Mouse (Mus musculus) midbrain, embryonic 15.5 days (tissue): ENCODE results near the gene Kdf1. TPM values are rescaled to one million over a fixed set of nuclear protein-coding genes. Genes with fewer than 3 reads are reported as not detected.

Experiments used
- ATAC-seq: fragments of 200-750 bp; cut with Nextera tagmentation; replicated peaks from 2 replicates; pipeline ENCODE4 v1.8.0; 2017; ENCODE audit warnings: moderate TSS enrichment
- H3K27ac ChIP-seq: fragments of 300-500 bp; sonication (generic); 2 replicates; pipeline ENCODE4 v1.5.1; 2015; ENCODE audit warnings: mild to moderate bottlenecking, inconsistent platforms
- H3K27me3 ChIP-seq: fragments of 300-500 bp; sonication (generic); replicated peaks from 2 replicates; pipeline ENCODE4 v1.6.1; 2015; ENCODE audit warnings: inconsistent platforms
- H3K36me3 ChIP-seq: fragments of 300-500 bp; sonication (generic); replicated peaks from 2 replicates; pipeline ENCODE4 v1.6.1; 2015; ENCODE audit warnings: inconsistent platforms
- H3K4me1 ChIP-seq: fragments of 300-500 bp; sonication (generic); 2 replicates; pipeline ENCODE4 v1.6.1; 2015; ENCODE audit warnings: inconsistent platforms
- H3K4me2 ChIP-seq: fragments of 300-500 bp; sonication (generic); 2 replicates; pipeline ENCODE4 v1.6.1; 2015; ENCODE audit warnings: inconsistent platforms, mild to moderate bottlenecking, moderate library complexity
- H3K4me3 ChIP-seq: fragments of 300-500 bp; sonication (generic); 2 replicates; pipeline ENCODE4 v1.5.1; 2015; ENCODE audit warnings: mild to moderate bottlenecking, inconsistent platforms
- H3K9ac ChIP-seq: fragments of 300-500 bp; sonication (generic); 2 replicates; pipeline ENCODE4 v1.6.1; 2015; ENCODE audit warnings: mild to moderate bottlenecking, inconsistent platforms
- H3K9me3 ChIP-seq: fragments of 300-500 bp; sonication (generic); 2 replicates; pipeline ENCODE4 v1.6.1; 2016; ENCODE audit warnings: inconsistent platforms
- WGBS: fragments of 180-500 bp; shearing (Covaris S2); methylation state at CpG from one replicate; pipeline ENCODE4 v1.1.7; 2015; ENCODE audit warnings: mixed read lengths; 5-methylcytosine and 5-hydroxymethylcytosine counted together
- polyA plus RNA-seq: library from polyadenylated mRNA; unstranded; fragments of >200 nt; fragmentation: Nextera tagmentation; extraction: Ambion mirVana; gene quantifications from 2 replicates; pipeline ENCODE4 v1.2.1, GENCODE M21; 2015

Kdf1 gene
- 0.95 and 0.99 TPM in 2 replicates for polyA plus RNA-seq

DNA sequence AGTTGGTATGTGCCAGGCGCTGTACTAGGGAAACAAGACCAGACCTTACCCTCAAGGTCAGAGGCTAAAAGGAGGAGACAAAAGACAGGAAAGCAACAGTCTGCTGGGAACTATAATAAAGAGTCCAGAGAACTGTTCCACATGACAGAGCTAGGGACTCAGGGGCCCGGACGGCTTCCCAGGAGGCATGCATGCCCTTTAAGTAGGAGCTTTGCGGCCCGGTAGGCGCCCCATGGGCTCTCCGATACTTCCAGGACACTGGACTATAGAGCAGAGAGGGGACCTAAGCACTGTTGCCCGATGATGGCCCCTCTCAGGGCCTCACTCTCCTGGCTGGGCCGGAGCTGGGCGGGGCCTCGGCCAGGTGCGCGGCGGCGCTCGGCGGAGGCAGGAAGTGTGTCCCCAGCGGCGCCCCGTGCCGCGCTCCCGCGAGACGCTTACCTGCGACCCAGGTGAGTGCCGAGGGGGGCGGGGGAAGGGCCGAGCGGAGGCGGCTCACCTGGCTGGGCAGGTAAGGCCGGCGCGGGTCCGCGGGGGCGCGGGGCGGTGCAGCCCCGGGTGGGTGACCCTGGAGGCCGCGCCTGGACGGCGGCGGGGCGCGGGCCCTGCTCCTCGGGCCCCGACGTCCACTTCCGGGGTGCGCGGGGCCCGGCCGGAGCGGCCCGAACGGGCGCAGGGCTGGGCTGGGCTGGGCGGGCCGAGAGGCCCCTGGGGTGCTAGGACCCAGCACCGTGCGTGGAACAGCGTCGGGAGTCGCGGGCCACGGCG, at the start of gene Kdf1:
TSS of gene Kdf1 (plus strand) at position 363 of the 768 bp plus-strand sequence.
- WGBS = 4% methylated on average over 54 of the region's 69 CpGs

DNA sequence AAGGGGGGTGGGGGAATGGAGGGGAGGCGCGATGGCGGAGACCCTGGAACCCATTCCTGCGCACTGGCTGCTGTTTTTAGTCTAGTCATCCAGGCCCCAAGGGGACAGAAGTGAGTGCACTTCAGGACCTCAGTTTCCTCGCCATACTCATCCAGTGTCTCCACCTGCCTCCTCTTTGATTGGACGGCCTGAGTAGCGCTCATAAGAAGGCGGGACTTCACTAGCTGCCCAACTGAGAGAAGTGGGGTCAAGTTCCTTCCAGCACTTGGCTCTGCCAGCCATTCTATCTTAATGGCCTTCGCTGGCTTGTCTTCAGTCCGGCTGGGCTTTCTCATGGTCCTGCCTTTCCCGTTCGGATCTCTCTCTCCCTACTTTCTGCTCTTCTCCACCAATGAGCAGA, 49.6 kb upstream of the Kdf1 start:
- WGBS = 19% methylated on average over 12 of the region's 12 CpGs
- Histone ChIP-seq H3K9me3 (no peaks in the 10 kb centered on the region), H3K27me3 (peaks cover 13% of the 10 kb centered on the region), H3K4me3 (no peak overlapping the region), H3K36me3 (no peaks in the 10 kb centered on the region), H3K4me1 (peaks cover 11% of the 10 kb centered on the region), H3K9ac (no peak overlapping the region), H3K4me2 (no peak overlapping the region), H3K27ac (no peak overlapping the region)
- no peak for ATAC-seq

More for the DNA sequence above, at the start of gene Kdf1:
- Histone ChIP-seq H3K9ac (no peak within 1 kb of the TSS), H3K9me3 (no peaks in the 10 kb centered on the region), H3K27ac (no peak within 1 kb of the TSS), H3K27me3 (peaks cover 42% of the 10 kb centered on the region), H3K4me1 (peaks cover 8% of the 10 kb centered on the region; the same call in 1 of the 2 replicates), H3K4me3 (peak within 1 kb of the TSS; percentile 27), H3K36me3 (no peaks in the 10 kb centered on the region), H3K4me2 (peak within 1 kb of the TSS; percentile 33)
- no peak for ATAC-seq

DNA sequence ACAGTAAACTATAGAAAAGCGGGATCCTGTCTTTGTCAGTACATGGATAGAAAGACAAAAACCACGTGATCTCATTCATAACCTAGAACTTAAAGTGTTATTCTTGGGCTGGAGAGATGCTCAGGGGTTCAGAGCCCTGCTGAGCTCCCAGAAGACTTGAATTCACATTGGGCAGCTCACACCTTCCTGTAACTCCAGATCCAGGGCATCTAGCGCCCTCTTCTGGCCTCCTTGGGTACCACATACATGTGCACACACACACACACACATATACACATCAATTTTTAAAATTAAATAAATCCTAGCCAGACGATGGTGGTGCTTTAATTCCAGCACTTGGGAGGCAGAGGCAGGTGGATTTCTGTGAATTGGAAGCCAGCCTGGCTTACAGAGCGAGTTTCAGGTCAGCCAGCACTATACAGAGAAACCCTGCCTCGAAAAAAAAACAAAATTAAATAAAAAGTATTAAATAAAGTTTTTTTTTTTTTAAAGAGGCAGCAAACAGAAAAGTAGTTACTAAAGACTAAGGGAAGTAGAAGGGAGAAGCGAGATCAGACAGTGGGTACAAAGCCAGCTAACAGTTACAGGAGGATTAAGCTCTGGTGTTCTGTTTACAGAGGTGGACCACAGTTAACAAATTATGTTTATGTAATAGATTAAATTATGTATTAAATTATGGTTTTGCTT, 47.5 kb upstream of the Kdf1 start:
- WGBS = 78% methylated on average over 7 of the region's 7 CpGs
- Histone ChIP-seq H3K9ac (no peak overlapping the region), H3K27me3 (peaks cover 13% of the 10 kb centered on the region), H3K27ac (no peak overlapping the region), H3K4me2 (no peak overlapping the region), H3K36me3 (no peaks in the 10 kb centered on the region), H3K4me3 (no peak overlapping the region), H3K9me3 (no peaks in the 10 kb centered on the region), H3K4me1 (peaks cover 11% of the 10 kb centered on the region)
- ATAC-seq = no peak

DNA sequence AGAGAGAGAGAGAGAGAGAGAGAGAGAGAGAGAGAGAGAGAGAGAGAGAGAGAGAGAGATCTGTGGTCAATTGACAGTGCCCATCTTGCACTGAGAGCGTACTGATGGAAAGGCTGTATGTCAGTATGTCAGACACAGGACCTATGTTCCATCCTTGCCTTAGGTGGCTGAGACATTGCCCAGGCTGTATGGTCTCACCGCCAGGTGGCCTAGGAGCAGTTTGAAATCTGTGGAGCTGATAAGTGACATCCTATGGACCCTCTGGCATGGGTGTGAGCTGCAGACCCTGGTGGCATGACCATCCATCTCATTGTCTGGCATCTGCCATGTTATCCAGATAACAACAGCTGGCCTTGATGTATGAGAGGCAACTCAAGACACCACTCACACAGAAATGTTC, 44.9 kb upstream of the Kdf1 start:
- no peaks in the 10 kb centered on the region for H3K9me3 ChIP-seq
- H3K9ac ChIP-seq = no peak overlapping the region
- H3K4me2 ChIP-seq = no peak overlapping the region
- no peak for ATAC-seq
- H3K27me3 ChIP-seq = peaks cover 22% of the 10 kb centered on the region
- no peaks in the 10 kb centered on the region for H3K36me3 ChIP-seq
- 66% methylated on average over 2 of the region's 2 CpGs for WGBS
- H3K4me3 ChIP-seq = no peak overlapping the region
- H3K27ac ChIP-seq = no peak overlapping the region
- H3K4me1 ChIP-seq = no peaks in the 10 kb centered on the region

DNA sequence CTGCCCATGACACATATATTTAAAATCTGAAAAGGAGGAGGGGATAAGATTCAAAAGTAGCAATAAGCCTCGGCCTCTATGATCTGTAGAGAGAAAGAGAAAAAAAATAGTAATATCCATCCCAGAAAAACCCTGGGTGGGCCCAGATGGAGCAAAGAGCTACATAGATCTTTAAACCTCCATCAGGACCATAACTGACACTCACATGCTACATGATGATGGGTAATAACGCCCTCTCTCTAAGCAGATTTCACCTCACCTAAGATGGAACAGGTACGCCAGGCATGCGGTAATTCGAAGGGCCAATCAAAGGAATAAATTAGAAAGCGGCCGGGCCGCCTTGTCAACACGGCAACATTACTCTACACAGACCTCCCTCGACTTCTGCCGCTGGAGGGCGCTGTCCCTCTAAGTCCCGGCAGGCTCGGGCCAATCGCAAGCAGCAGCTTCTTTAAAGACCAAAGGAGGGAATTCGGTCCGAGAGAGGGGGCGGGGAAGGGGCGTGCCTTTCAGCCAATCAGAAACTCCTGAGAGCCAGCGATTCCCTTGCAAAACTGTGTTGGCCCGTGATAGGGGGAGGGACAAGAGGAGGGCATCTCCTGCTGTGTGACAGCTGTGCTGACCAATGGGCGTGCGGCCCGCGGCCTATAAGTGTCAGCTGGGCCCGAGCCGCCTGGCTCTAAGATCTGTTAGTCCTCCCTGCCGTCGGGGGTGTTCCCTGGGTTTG, 39.1 kb upstream of the Kdf1 start, which contains the start of gene Tent5b:
TSS of gene Tent5b (plus strand) at position 675 of the 727 bp plus-strand sequence.
- Histone ChIP-seq H3K4me3 (peak within 1 kb of the TSS; percentile 40), H3K36me3 (no peaks in the 10 kb centered on the region), H3K4me1 (peaks cover 7% of the 10 kb centered on the region; the same call in 1 of the 2 replicates), H3K9ac (0 out of 2 replicates have a peak within 1 kb of the TSS, but pooled peaks have one; percentile 7), H3K9me3 (no peaks in the 10 kb centered on the region), H3K27ac (no peak within 1 kb of the TSS), H3K4me2 (peak within 1 kb of the TSS; percentile 54), H3K27me3 (peaks cover 32% of the 10 kb centered on the region)
- 3% methylated on average over 29 of the region's 29 CpGs for WGBS
- peak; percentile 96 for ATAC-seq

DNA sequence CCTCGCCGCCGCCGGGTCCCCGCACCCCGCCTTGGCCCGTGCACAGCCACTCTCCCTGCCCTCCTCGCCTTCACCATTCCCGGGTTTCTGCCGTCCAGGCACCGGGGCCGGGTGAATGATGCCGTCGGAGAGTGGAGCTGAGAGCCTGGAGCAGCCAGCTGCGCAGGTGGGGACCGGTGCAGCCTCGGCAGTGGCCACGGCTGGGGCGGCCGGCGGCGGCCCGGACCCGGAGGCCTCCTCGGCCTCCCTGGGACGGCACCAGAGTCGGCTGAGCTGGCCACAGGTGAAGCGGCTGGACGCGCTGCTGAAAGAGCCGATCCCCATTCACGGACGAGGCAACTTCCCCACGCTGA, 38.6 kb upstream of the Kdf1 start:
- WGBS = 3% methylated on average over 34 of the region's 34 CpGs
- ATAC-seq = peak; percentile 59
- Histone ChIP-seq H3K4me2 (peak overlapping the region; percentile 54), H3K9ac (0 out of 2 replicates have a peak overlapping the region, but pooled peaks have one; percentile 7), H3K4me1 (peaks cover 7% of the 10 kb centered on the region; the same call in 1 of the 2 replicates), H3K36me3 (no peaks in the 10 kb centered on the region), H3K9me3 (no peaks in the 10 kb centered on the region), H3K27me3 (peaks cover 32% of the 10 kb centered on the region), H3K4me3 (peak overlapping the region; percentile 40), H3K27ac (no peak overlapping the region)

DNA sequence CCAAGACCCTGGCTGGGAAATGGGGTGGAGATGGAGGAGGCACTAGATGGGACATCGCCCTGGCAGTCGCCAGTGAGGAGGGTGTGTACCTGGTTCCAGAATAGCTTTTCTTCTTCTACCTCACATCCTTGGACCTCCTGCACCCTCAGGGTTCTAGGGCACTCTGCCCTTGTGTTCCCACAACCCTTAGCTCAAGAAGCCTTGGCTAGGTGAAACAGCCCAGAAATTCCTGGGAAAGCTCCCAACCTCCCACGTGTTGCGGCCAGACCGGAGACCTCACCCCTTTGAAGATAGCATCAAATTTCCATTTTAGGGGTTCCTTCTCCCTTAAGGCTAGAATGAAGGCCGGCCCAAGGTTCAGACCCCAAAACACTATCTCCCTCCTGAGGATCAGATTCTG, 38.0 kb upstream of the Kdf1 start:
- WGBS = 50% methylated on average over 6 of the region's 6 CpGs
- H3K4me2 ChIP-seq = no peak overlapping the region
- ATAC-seq = no peak

DNA sequence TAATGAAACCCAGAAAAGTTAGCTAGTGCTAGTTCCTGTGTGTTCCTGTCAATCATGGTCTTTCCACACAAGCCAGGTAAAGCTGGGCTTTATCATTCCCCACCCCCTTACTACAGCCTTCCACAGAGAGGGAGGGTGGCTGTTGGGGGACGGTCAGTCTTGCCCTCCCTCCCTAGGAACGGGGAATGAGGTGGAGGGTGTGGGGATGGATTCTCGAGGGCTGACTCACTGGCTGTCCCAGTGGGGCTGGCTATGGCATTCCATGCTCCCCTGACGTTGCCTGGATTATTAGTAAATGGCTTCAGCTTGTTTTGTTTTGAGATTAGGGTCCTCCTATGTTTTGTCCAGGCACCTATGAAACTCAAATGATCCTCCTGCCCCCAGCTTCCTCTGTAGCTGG, 37.3 kb upstream of the Kdf1 start:
- Histone ChIP-seq H3K36me3 (no peaks in the 10 kb centered on the region), H3K4me1 (peaks cover 7% of the 10 kb centered on the region; the same call in 1 of the 2 replicates), H3K4me3 (no peak overlapping the region), H3K27ac (no peak overlapping the region), H3K9me3 (no peaks in the 10 kb centered on the region), H3K4me2 (no peak overlapping the region), H3K27me3 (peaks cover 32% of the 10 kb centered on the region), H3K9ac (no peak overlapping the region)
- 40% methylated on average over 4 of the region's 4 CpGs for WGBS
- ATAC-seq = no peak

More for the DNA sequence above, 38.0 kb upstream of the Kdf1 start:
- H3K36me3 ChIP-seq = no peaks in the 10 kb centered on the region
- no peak overlapping the region for H3K9ac ChIP-seq
- H3K27ac ChIP-seq = no peak overlapping the region
- no peak overlapping the region for H3K4me3 ChIP-seq
- H3K4me1 ChIP-seq = peaks cover 7% of the 10 kb centered on the region; the same call in 1 of the 2 replicates
- peaks cover 32% of the 10 kb centered on the region for H3K27me3 ChIP-seq
- no peaks in the 10 kb centered on the region for H3K9me3 ChIP-seq

DNA sequence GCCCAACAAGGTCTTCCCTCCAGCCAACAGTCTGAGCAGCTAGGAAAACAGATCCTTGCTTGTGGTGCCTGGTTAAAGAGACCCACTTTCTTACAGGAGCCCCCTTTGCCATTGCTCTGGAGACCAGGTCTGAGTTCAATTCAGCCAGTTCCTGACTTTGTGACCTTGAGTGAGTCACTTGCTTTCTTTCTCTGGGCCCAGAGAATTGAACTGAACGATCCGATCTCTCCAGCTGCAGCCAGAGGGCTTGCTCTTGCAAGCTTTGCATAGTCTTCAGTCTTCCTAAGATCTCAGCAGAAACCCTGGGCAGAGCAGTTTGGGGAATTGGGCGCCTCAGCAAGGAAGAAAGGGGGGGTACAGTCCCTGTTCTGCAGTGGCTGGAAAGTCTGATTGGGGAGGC, 36.3 kb upstream of the Kdf1 start:
- H3K9me3 ChIP-seq = no peaks in the 10 kb centered on the region
- no peaks in the 10 kb centered on the region for H3K36me3 ChIP-seq
- no peak overlapping the region for H3K4me2 ChIP-seq
- peaks cover 7% of the 10 kb centered on the region; the same call in 1 of the 2 replicates for H3K4me1 ChIP-seq
- no peak overlapping the region for H3K9ac ChIP-seq
- no peak overlapping the region for H3K4me3 ChIP-seq
- 81% methylated on average over 3 of the region's 3 CpGs for WGBS
- no peak for ATAC-seq
- H3K27ac ChIP-seq = no peak overlapping the region
- H3K27me3 ChIP-seq = peaks cover 32% of the 10 kb centered on the region

DNA sequence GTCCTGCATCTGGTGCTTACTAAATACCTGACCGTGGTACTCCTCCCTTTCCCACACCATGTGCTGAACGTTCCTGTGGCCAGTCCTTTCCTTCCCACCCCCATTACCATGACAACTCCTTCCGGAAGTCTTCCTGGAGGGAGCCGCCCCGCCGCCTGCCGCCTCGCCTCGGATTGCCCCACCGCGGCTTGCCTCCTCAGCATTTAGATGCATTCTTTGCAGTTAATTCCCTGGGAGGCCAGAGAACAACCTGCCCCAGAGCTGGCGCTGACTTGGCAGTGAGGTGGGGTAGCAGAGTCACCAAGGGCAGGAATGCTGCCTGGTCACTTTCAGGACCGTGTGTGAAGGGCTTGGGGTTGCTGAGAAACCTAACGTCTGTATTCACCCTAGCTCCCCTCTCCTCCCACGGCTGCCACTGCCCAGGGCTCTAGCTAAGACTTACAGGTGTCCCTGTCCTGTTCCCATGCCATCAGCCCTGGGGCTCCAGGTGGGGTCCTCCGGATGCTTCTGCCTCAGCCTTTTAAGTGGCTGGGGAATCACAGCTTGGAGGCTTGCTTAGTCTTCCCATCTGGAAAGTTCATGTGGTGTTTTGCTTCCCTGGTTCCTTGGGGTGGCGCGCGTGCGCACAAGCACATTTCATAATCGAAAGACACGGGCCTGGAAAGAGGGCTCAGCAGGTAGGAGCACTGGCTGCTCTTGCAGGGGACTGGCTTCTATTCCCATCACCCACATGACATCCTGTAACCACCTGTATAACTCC, 34.3 kb upstream of the Kdf1 start:
- Histone ChIP-seq H3K27me3 (peaks cover 23% of the 10 kb centered on the region), H3K4me1 (peaks cover 7% of the 10 kb centered on the region; the same call in 1 of the 2 replicates), H3K36me3 (no peaks in the 10 kb centered on the region), H3K27ac (no peak overlapping the region), H3K4me2 (0 out of 2 replicates have a peak overlapping the region, but pooled peaks have one; percentile 5), H3K4me3 (no peak overlapping the region), H3K9ac (no peak overlapping the region), H3K9me3 (no peaks in the 10 kb centered on the region)
- no peak for ATAC-seq
- 9% methylated on average over 22 of the region's 22 CpGs for WGBS

DNA sequence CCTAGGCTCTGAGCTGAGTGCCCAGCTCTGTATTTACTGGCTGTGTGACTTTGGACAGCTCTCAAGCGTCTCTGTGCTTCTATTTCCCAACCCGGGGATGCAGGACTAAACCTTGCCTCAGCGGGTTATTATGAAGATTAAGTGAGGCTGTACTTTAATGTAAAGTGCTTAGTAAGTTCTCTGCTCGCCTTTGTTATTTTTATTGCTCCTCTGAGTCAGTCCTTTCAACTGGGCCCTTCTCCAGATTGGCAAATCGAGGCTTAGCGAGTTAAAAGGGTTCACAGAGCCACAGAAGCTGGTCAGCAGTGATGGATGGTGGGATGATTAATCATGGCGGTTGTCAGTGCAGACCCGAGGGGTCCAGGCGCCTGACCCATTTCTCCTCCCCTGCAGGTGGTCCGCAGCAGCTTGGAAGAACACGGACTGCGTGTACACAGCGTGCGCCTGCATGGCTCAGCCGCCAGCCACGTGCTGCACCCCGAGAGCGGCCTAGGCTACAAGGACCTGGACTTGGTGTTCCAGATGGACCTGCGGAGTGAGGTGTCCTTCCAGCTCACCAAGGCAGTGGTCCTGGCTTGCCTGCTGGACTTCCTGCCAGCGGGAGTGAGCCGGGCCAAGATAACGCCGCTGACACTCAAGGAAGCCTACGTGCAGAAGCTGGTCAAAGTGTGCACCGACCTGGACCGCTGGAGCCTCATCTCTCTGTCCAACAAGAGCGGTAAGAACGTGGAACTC, 32.9 kb upstream of the Kdf1 start:
- 92% methylated on average over 28 of the region's 28 CpGs for WGBS
- Histone ChIP-seq H3K4me2 (no peak overlapping the region), H3K27ac (no peak overlapping the region), H3K4me1 (no peaks in the 10 kb centered on the region), H3K9me3 (no peaks in the 10 kb centered on the region), H3K27me3 (peaks cover 16% of the 10 kb centered on the region), H3K4me3 (no peak overlapping the region), H3K36me3 (no peaks in the 10 kb centered on the region), H3K9ac (no peak overlapping the region)
- no peak for ATAC-seq
